Mouse (Mus musculus) hindbrain, embryonic 15.5 days (tissue): ENCODE measurements around the gene Olfr317. TPM values are rescaled to one million over a fixed set of nuclear protein-coding genes. Genes with fewer than 3 reads are reported as not detected.
"Not testable (repeated sequence)": the region's sequence is repeated elsewhere in the genome, so short reads cannot be mapped to it uniquely, and the experiment has no call there.

Experiments
- ATAC-seq: fragments of 200-750 bp; cut with Nextera tagmentation; 2 replicates; pipeline ENCODE4 v1.8.0; 2017; ENCODE audit warnings: low read depth, moderate number of reproducible peaks, moderate TSS enrichment; ENCODE audit not compliant: low FRiP score
- H3K27ac ChIP-seq: fragments of 300-500 bp; sonication (generic); replicated peaks from 2 replicates; pipeline ENCODE4 v1.5.1; 2015; ENCODE audit warnings: mild to moderate bottlenecking, inconsistent platforms
- H3K27me3 ChIP-seq: fragments of 300-500 bp; sonication (generic); 2 replicates; pipeline ENCODE4 v1.6.1; 2015; ENCODE audit warnings: control low read depth, inconsistent platforms
- H3K36me3 ChIP-seq: fragments of 300-500 bp; sonication (generic); 2 replicates; pipeline ENCODE4 v1.6.1; 2015; ENCODE audit warnings: control low read depth, inconsistent platforms
- H3K4me1 ChIP-seq: fragments of 300-500 bp; sonication (generic); replicated peaks from 2 replicates; pipeline ENCODE4 v1.6.1; 2015; ENCODE audit warnings: control low read depth, inconsistent platforms
- H3K4me2 ChIP-seq: fragments of 300-500 bp; sonication (generic); 2 replicates; pipeline ENCODE4 v1.6.1; 2015; ENCODE audit warnings: moderate library complexity, mild to moderate bottlenecking, inconsistent platforms
- H3K4me3 ChIP-seq: fragments of 300-500 bp; sonication (generic); 2 replicates; pipeline ENCODE4 v1.5.1; 2015; ENCODE audit warnings: mild to moderate bottlenecking, inconsistent platforms
- H3K9ac ChIP-seq: fragments of 300-500 bp; sonication (generic); 2 replicates; pipeline ENCODE4 v1.6.1; 2015; ENCODE audit warnings: inconsistent platforms
- H3K9me3 ChIP-seq: fragments of 300-500 bp; sonication (generic); 2 replicates; pipeline ENCODE4 v1.6.1; 2016; ENCODE audit warnings: control low read depth, inconsistent platforms
- WGBS: fragments of 180-500 bp; shearing (Covaris S2); methylation state at CpG from one replicate; pipeline ENCODE4 v1.1.7; 2015; 5-methylcytosine and 5-hydroxymethylcytosine counted together
- polyA plus RNA-seq: library from polyadenylated mRNA; unstranded; fragments of >200 nt; fragmentation: Nextera tagmentation; extraction: Ambion mirVana; gene quantifications from 2 replicates; pipeline ENCODE4 v1.2.1, GENCODE M21; 2015

The Olfr317 gene
- 0.16 and 0.44 TPM in 2 replicates for polyA plus RNA-seq

GRCm38 (mm10) chr11:58738792-58739262, at the start of gene Olfr317:
Gene Olfr317 (minus strand): TSS chr11:58739212.
- no peaks in the 10 kb centered on the region for H3K36me3 ChIP-seq
- H3K9me3 ChIP-seq, result no peaks in the 10 kb centered on the region
- H3K4me2 ChIP-seq, result no peak within 1 kb of the TSS
- ATAC-seq, result no peak
- no peak within 1 kb of the TSS for H3K4me3 ChIP-seq
- no peak within 1 kb of the TSS for H3K27ac ChIP-seq
- no peak within 1 kb of the TSS for H3K9ac ChIP-seq
- H3K4me1 ChIP-seq, result no peaks in the 10 kb centered on the region
- WGBS, result 87% methylated on average over 4 of the region's 4 CpGs
- H3K27me3 ChIP-seq, result no peaks in the 10 kb centered on the region

- H3K36me3 ChIP-seq, result no peaks in the 10 kb centered on the region
- 85% methylated on average over 8 of the region's 8 CpGs for WGBS
- H3K27me3 ChIP-seq, result no peaks in the 10 kb centered on the region
- H3K9ac ChIP-seq, result no peak overlapping the region
- H3K4me3 ChIP-seq, result no peak overlapping the region
- no peaks in the 10 kb centered on the region for H3K9me3 ChIP-seq
- no peak overlapping the region for H3K4me2 ChIP-seq
- H3K4me1 ChIP-seq, result no peaks in the 10 kb centered on the region
- H3K27ac ChIP-seq, result no peak overlapping the region
- no peak for ATAC-seq
Measured at GRCm38 (mm10) chr11:58788346-58788745, 49.3 kb upstream of the Olfr317 start.

GRCm38 (mm10) chr11:58787651-58788050, 48.6 kb upstream of the Olfr317 start:
- ATAC-seq, result no peak
- Histone ChIP-seq H3K27me3 (no peaks in the 10 kb centered on the region), H3K4me3 (no peak overlapping the region), H3K9ac (no peak overlapping the region), H3K36me3 (no peaks in the 10 kb centered on the region), H3K9me3 (no peaks in the 10 kb centered on the region), H3K4me2 (no peak overlapping the region), H3K4me1 (no peaks in the 10 kb centered on the region), H3K27ac (no peak overlapping the region)
- 92% methylated on average over 10 of the region's 10 CpGs for WGBS

- Histone ChIP-seq H3K4me2 (no peak overlapping the region), H3K4me1 (no peaks in the 10 kb centered on the region), H3K9ac (no peak overlapping the region), H3K36me3 (no peaks in the 10 kb centered on the region), H3K27ac (no peak overlapping the region), H3K27me3 (no peaks in the 10 kb centered on the region), H3K4me3 (no peak overlapping the region), H3K9me3 (no peaks in the 10 kb centered on the region)
- no peak for ATAC-seq
- WGBS, result 79% methylated on average over 2 of the region's 2 CpGs
Measured at GRCm38 (mm10) chr11:58784182-58784581, 45.2 kb upstream of the Olfr317 start.

- 85% methylated on average over 6 of the region's 6 CpGs for WGBS
- H3K9ac ChIP-seq, result no peak within 1 kb of the TSS
- H3K36me3 ChIP-seq, result no peaks in the 10 kb centered on the region
- H3K4me1 ChIP-seq, result no peaks in the 10 kb centered on the region
- no peaks in the 10 kb centered on the region for H3K27me3 ChIP-seq
- no peak for ATAC-seq
- H3K4me2 ChIP-seq, result no peak within 1 kb of the TSS
- no peak within 1 kb of the TSS for H3K4me3 ChIP-seq
- no peak within 1 kb of the TSS for H3K27ac ChIP-seq
- H3K9me3 ChIP-seq, result no peaks in the 10 kb centered on the region
Measured at GRCm38 (mm10) chr11:58782480-58783089, 43.6 kb upstream of the Olfr317 start, which contains the start of gene Olfr314. Gene Olfr314 (plus strand): TSS chr11:58782952.

- Histone ChIP-seq H3K27ac (no peak within 1 kb of the TSS), H3K27me3 (no peaks in the 10 kb centered on the region), H3K4me2 (no peak within 1 kb of the TSS), H3K36me3 (no peaks in the 10 kb centered on the region), H3K9me3 (no peaks in the 10 kb centered on the region), H3K9ac (no peak within 1 kb of the TSS), H3K4me1 (no peaks in the 10 kb centered on the region), H3K4me3 (no peak within 1 kb of the TSS)
- ATAC-seq, result no peak
Measured at GRCm38 (mm10) chr11:58772888-58773287, 33.9 kb upstream of the Olfr317 start, which contains the start of gene Olfr315. Gene Olfr315 (plus strand): TSS chr11:58773188.

- H3K4me1 ChIP-seq, result no peaks in the 10 kb centered on the region
- H3K27ac ChIP-seq, result no peak within 1 kb of the TSS
- ATAC-seq, result no peak
- H3K4me3 ChIP-seq, result no peak within 1 kb of the TSS
- H3K27me3 ChIP-seq, result no peaks in the 10 kb centered on the region
- no peak within 1 kb of the TSS for H3K9ac ChIP-seq
- WGBS, result 91% methylated on average over 2 of the region's 2 CpGs
- no peak within 1 kb of the TSS for H3K4me2 ChIP-seq
- H3K36me3 ChIP-seq, result no peaks in the 10 kb centered on the region
- H3K9me3 ChIP-seq, result no peaks in the 10 kb centered on the region
Measured at GRCm38 (mm10) chr11:58752434-58752833, 13.4 kb upstream of the Olfr317 start, which contains the start of gene Olfr316. Gene Olfr316 (plus strand): TSS chr11:58752734.

GRCm38 (mm10) chr11:58751096-58751495, 12.1 kb upstream of the Olfr317 start:
- H3K36me3 ChIP-seq, H3K27ac ChIP-seq, H3K4me3 ChIP-seq, H3K27me3 ChIP-seq, H3K9me3 ChIP-seq, ATAC-seq, H3K9ac ChIP-seq, H3K4me1 ChIP-seq, H3K4me2 ChIP-seq: not testable (repeated sequence)
- WGBS, result 70% methylated on average over 18 of the region's 18 CpGs

- WGBS, result 42% methylated on average over 3 of the region's 3 CpGs
- no peaks in the 10 kb centered on the region for H3K4me1 ChIP-seq
- H3K36me3 ChIP-seq, result no peaks in the 10 kb centered on the region
- H3K27me3 ChIP-seq, result no peaks in the 10 kb centered on the region
- ATAC-seq, result no peak
- H3K4me2 ChIP-seq, result no peak overlapping the region
- H3K4me3 ChIP-seq, result no peak overlapping the region
- H3K9ac ChIP-seq, result no peak overlapping the region
- H3K27ac ChIP-seq, result no peak overlapping the region
- H3K9me3 ChIP-seq, result no peaks in the 10 kb centered on the region
Measured at GRCm38 (mm10) chr11:58733372-58733771, 5.6 kb downstream of the Olfr317 start.

GRCm38 (mm10) chr11:58727896-58728650, 10.9 kb downstream of the Olfr317 start:
- H3K27ac ChIP-seq, H3K9ac ChIP-seq, H3K4me3 ChIP-seq, H3K27me3 ChIP-seq, H3K4me1 ChIP-seq, H3K36me3 ChIP-seq, H3K9me3 ChIP-seq, ATAC-seq, H3K4me2 ChIP-seq: not testable (repeated sequence)
- 80% methylated on average over 6 of the region's 6 CpGs for WGBS

- no peak for ATAC-seq
- Histone ChIP-seq H3K9ac (no peak within 1 kb of the TSS), H3K36me3 (no peaks in the 10 kb centered on the region), H3K4me3 (no peak within 1 kb of the TSS), H3K9me3 (no peaks in the 10 kb centered on the region), H3K27me3 (no peaks in the 10 kb centered on the region), H3K27ac (no peak within 1 kb of the TSS), H3K4me1 (no peaks in the 10 kb centered on the region), H3K4me2 (no peak within 1 kb of the TSS)
Measured at GRCm38 (mm10) chr11:58723914-58724313, 15.1 kb downstream of the Olfr317 start, which contains the start of gene Olfr318. Gene Olfr318 (minus strand): TSS chr11:58724014.

GRCm38 (mm10) chr11:58719701-58720100, 19.3 kb downstream of the Olfr317 start:
- Histone ChIP-seq H3K27ac (no peak overlapping the region), H3K4me2 (no peak overlapping the region), H3K4me1 (no peaks in the 10 kb centered on the region), H3K9me3 (no peaks in the 10 kb centered on the region), H3K9ac (no peak overlapping the region), H3K4me3 (no peak overlapping the region), H3K36me3 (no peaks in the 10 kb centered on the region), H3K27me3 (no peaks in the 10 kb centered on the region)
- 89% methylated on average over 4 of the region's 4 CpGs for WGBS
- ATAC-seq, result no peak
